Mouse (Mus musculus) liver, embryonic 14.5 days (tissue): Measurements from ENCODE around the gene Olfm2.

Experiments
- CTCF ChIP-seq: IDR thresholded peaks from 2 replicates; pipeline ENCODE4 v1.5.1; 2016; ENCODE audit warnings: antibody characterized with exemption, low read depth, control low read depth
- EP300 ChIP-seq: IDR thresholded peaks from 2 replicates; pipeline ENCODE4 v1.6.1; 2016; ENCODE audit warnings: antibody characterized with exemption, low read depth

GRCm38 (mm10) chr9:20794108-20794806 lies 48.1 kb upstream of the Olfm2 start:
- TF ChIP-seq CTCF, result no peak
- no peak for TF ChIP-seq EP300
